Mouse (Mus musculus) midbrain, embryonic 11.5 days (tissue): ENCODE measurements at regions not wholly inside any gene's neighbourhood (a gene's known extent, or its start where the extent isn't known, plus 50 kb on each side); places are given as distances from the start of the nearest gene placed in this dataset.

Experiments
- ATAC-seq: fragments of 200-750 bp; cut with Nextera tagmentation; 2 replicates; pipeline ENCODE4 v1.8.0; 2017; ENCODE audit warnings: moderate TSS enrichment, moderate library complexity; ENCODE audit not compliant: low FRiP score
- DNase-seq: peaks from one replicate; pipeline ENCODE4 v3.0.0; 2015; ENCODE audit warnings: low spot score; ENCODE audit errors: missing footprints
- H3K27ac ChIP-seq: fragments of 300-500 bp; sonication (generic); 2 replicates; pipeline ENCODE4 v1.5.1; 2014; ENCODE audit warnings: low read depth, low read length
- H3K27me3 ChIP-seq: fragments of 300-500 bp; sonication (generic); 2 replicates; pipeline ENCODE4 v1.6.1; 2014; ENCODE audit warnings: mild to moderate bottlenecking, low read length, moderate library complexity, mixed read lengths; ENCODE audit not compliant: control insufficient read depth, insufficient read depth
- H3K36me3 ChIP-seq: fragments of 300-500 bp; sonication (generic); 2 replicates; pipeline ENCODE4 v1.6.1; 2014; ENCODE audit warnings: mild to moderate bottlenecking, low read length, moderate library complexity, mixed read lengths; ENCODE audit not compliant: control insufficient read depth, insufficient read depth
- H3K4me1 ChIP-seq: fragments of 300-500 bp; sonication (generic); 2 replicates; pipeline ENCODE4 v1.6.1; 2014; ENCODE audit warnings: low read length; ENCODE audit not compliant: control insufficient read depth, insufficient read depth
- H3K4me2 ChIP-seq: fragments of 300-500 bp; sonication (generic); 2 replicates; pipeline ENCODE4 v1.6.1; 2014; ENCODE audit warnings: mild to moderate bottlenecking, moderate library complexity
- H3K4me3 ChIP-seq: fragments of 300-500 bp; sonication (generic); 2 replicates; pipeline ENCODE4 v1.5.1; 2014; ENCODE audit warnings: low read depth, low read length
- H3K9ac ChIP-seq: fragments of 300-500 bp; sonication (generic); 2 replicates; pipeline ENCODE4 v1.6.1; 2014; ENCODE audit warnings: low read length
- H3K9me3 ChIP-seq: fragments of 300-500 bp; sonication (generic); 2 replicates; pipeline ENCODE4 v1.6.1; 2016; ENCODE audit warnings: low read length; ENCODE audit not compliant: control insufficient read depth
- WGBS: fragments of 180-500 bp; shearing (Covaris S2); extraction: QIAGEN DNeasy Blood & Tissue Kit; methylation state at CpG from one replicate; pipeline ENCODE4 v1.1.7; 2014; 5-methylcytosine and 5-hydroxymethylcytosine counted together

GRCm38 (mm10) chr15:70920138-70920537, 2914.2 kb upstream of the Gm6569 start:
- H3K27ac ChIP-seq: no peak overlapping the region
- DNase-seq: no peak
- H3K4me1 ChIP-seq: no peaks in the 10 kb centered on the region
- no peak overlapping the region for H3K4me3 ChIP-seq
- H3K9ac ChIP-seq: no peak overlapping the region
- no peaks in the 10 kb centered on the region for H3K9me3 ChIP-seq
- no peaks in the 10 kb centered on the region for H3K27me3 ChIP-seq
- H3K4me2 ChIP-seq: no peak overlapping the region
- H3K36me3 ChIP-seq: no peaks in the 10 kb centered on the region
- ATAC-seq: no peak

DNA sequence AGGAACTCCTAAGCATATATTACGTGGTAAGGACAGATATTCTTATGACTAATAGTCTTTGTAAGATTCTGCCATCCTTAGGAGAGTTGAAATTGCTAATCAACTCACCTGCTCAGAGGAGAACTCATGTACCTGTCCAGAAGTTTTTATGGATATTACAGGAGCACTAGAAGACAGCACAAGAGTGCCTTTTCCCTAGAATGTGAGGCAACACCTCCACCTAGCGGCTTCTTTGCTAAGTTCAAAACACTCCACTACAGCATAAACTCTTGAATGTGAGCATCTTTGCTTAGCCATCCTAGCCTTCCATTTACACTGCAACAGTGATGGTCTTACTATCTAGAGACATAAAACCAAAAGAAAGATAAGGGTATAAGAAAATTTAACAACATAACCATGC, 2913.5 kb upstream of the Gm6569 start:
- no peak overlapping the region for H3K4me2 ChIP-seq
- H3K27ac ChIP-seq: no peak overlapping the region
- WGBS: 41% methylated on average over 2 of the region's 2 CpGs
- H3K36me3 ChIP-seq: no peaks in the 10 kb centered on the region
- H3K27me3 ChIP-seq: no peaks in the 10 kb centered on the region
- no peak overlapping the region for H3K4me3 ChIP-seq
- peak; percentile 73; the same call in 1 of the 2 replicates for ATAC-seq
- H3K4me1 ChIP-seq: no peaks in the 10 kb centered on the region
- peak; percentile 97 for DNase-seq
- H3K9ac ChIP-seq: no peak overlapping the region
- H3K9me3 ChIP-seq: no peaks in the 10 kb centered on the region
